Mouse (Mus musculus) ES-E14 (cell line): ENCODE results near the gene Pnpla8.

ENCODE experiments used
- CHD2 ChIP-seq: IDR thresholded peaks from 2 replicates; pipeline ENCODE4 v1.6.1; 2014; ENCODE audit warnings: mild to moderate bottlenecking, low read depth, low read length, inconsistent platforms
- ZNF384 ChIP-seq: IDR thresholded peaks from 2 replicates; pipeline ENCODE4 v1.6.1; 2012; ENCODE audit warnings: low read depth, low read length, inconsistent platforms

DNA sequence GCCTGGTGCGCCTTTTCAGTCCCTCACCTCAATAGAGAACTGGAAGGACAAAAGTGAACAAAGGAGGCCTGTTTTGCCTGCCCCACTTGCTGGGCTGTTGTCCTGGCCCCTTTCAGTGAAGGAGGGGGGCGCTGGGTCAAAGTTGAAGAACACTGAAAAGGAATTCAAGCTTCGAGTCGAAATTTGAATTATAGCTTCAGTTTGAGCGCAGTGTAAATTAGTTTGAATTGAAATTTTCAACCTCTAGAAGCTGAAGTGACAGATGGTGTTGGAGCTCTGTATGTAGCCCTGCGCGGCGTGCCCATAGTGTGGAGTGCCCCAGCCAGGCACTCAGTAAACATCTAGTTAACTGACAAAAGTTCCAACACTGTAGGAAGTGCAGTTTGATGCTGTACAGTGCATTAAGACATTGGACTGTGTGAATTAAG lies 117.0 kb downstream of the Pnpla8 start:
- TF ChIP-seq CHD2 (no peak), ZNF384 (no peak)
